Mouse (Mus musculus): ENCODE data around the gene Pgghg. TPM values are rescaled to one million over a fixed set of nuclear protein-coding genes. Genes with fewer than 3 reads are reported as not detected.
A peak's percentile ranks its signal among the peaks of the same experiment; 100 is the strongest.

The Pgghg gene
- polyA plus RNA-seq, 1 experiment from 2014 or later: 6.3 TPM

DNA sequence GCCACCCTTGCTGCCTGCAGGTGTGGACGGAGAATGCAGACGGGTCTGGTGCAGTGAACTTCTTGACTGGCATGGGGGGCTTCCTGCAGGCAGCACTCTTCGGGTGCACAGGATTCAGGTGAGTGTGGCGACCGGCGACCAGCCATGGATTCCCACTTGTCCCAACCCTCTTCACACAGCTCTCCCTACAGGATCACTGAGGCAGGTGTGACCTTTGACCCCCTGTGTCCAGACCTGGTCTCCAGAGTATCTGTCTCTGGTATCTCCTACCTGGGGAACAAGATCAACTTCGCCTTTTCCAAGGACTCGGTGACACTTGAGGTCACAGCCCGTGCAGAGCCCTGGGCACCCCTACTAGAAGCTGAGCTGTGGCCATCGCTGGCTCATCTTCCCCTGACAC is 5.1 kb downstream of the Pgghg start:
- H3K27me3 ChIP-seq (ENCODE audit: insufficient read depth, low read length): no peaks in the 10 kb centered on the region
- H3K4me3 ChIP-seq (ENCODE audit: low read depth, low read length): no peak overlapping the region
- DNase-seq (no peak), ATAC-seq (no peak)
- no peak overlapping the region for H3K4me2 ChIP-seq (ENCODE audit: low read depth, low read length)
- no peak for TF ChIP-seq EP300 (IDR thresholded peaks at IDR 0.05; ENCODE audit: low read depth)
- no peak for TF ChIP-seq CTCF (IDR thresholded peaks at IDR 0.05; ENCODE audit: low read depth)
- no peaks in the 10 kb centered on the region for H3K9me3 ChIP-seq (ENCODE audit: low read length)
- 75% methylated on average over 10 of the region's 10 CpGs for WGBS (ENCODE audit: insufficient replicate concordance)
- H3K9ac ChIP-seq (replicated peaks): no peak overlapping the region
- H3K27ac ChIP-seq (ENCODE audit: low read depth): peak overlapping the region; percentile 46; the same call in 1 of the 2 replicates
- peaks cover 26% of the 10 kb centered on the region for H3K4me1 ChIP-seq (ENCODE audit: insufficient read depth)
- H3K36me3 ChIP-seq (replicated peaks; ENCODE audit: insufficient read depth, low read length): peaks cover 38% of the 10 kb centered on the region

DNA sequence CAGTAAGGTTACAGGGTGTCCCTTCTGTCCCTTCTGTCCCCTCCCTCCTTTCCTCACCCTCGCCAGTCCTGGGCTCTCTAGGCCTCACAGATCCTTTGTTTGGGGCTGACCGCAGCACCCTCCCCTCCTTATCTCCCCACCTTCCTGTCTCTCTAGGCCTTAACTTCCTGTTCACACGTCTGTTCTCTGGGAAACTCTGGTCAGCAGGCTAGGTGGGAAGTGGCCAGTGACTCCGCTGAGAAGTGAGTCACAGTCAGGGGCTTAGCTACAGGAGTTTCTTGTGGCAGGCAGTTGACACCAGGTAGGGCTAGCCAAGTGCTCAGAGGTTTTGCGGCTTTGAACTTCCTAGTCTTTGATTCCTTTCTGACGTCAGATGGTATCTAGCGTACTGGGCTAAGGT is 5.8 kb downstream of the Pgghg start:
- Histone ChIP-seq H3K27ac (ENCODE audit: low read depth) (peak overlapping the region; percentile 75), H3K9me3 (ENCODE audit: low read length) (no peaks in the 10 kb centered on the region), H3K4me3 (ENCODE audit: low read depth, low read length) (no peak overlapping the region), H3K36me3 (replicated peaks; ENCODE audit: insufficient read depth, low read length) (peaks cover 42% of the 10 kb centered on the region), H3K4me2 (ENCODE audit: low read depth, low read length) (no peak overlapping the region), H3K27me3 (ENCODE audit: insufficient read depth, low read length) (no peaks in the 10 kb centered on the region), H3K9ac (replicated peaks) (no peak overlapping the region), H3K4me1 (ENCODE audit: insufficient read depth) (peaks cover 26% of the 10 kb centered on the region)
- 27% methylated on average over 7 of the region's 7 CpGs for WGBS (ENCODE audit: insufficient replicate concordance)
- DNase-seq (no peak), ATAC-seq (peak; percentile 34)
- no peak for TF ChIP-seq CTCF (IDR thresholded peaks at IDR 0.05; ENCODE audit: low read depth)
- peak; percentile 48; the same call in 1 of the 2 replicates for TF ChIP-seq EP300 (IDR thresholded peaks at IDR 0.05; ENCODE audit: low read depth)

DNA sequence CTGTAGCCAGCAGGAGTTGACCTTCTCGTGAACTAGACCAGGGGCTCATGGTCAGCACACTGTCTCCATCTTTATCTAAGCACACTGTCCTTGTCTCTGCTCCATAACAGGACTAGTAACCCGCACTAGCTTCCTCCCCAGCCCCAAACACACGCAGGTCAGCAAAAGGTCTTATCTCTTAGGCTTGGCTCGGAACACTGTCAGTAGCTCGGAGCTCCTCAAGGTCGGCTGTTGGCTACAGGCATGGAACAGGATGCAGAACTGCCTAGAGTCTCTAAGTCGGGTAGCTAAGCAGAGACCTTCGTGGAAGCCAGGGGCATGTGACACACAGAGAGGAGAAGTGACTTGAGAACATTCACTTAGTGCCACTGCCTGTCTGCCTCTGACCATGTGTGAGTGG is 7.0 kb downstream of the Pgghg start:
- no peaks in the 10 kb centered on the region for H3K27me3 ChIP-seq (ENCODE audit: insufficient read depth, low read length)
- peaks cover 22% of the 10 kb centered on the region for H3K4me1 ChIP-seq (ENCODE audit: insufficient read depth)
- no peaks in the 10 kb centered on the region for H3K9me3 ChIP-seq (ENCODE audit: low read length)
- peak overlapping the region; percentile 75; the same call in 1 of the 2 replicates for H3K27ac ChIP-seq (ENCODE audit: low read depth)
- 44% methylated on average over 8 of the region's 8 CpGs for WGBS (ENCODE audit: insufficient replicate concordance)
- H3K4me2 ChIP-seq (ENCODE audit: low read depth, low read length): no peak overlapping the region
- DNase-seq: no peak
- peaks cover 42% of the 10 kb centered on the region for H3K36me3 ChIP-seq (replicated peaks; ENCODE audit: insufficient read depth, low read length)
- no peak overlapping the region for H3K9ac ChIP-seq (replicated peaks)
- TF ChIP-seq EP300 (IDR thresholded peaks at IDR 0.05; ENCODE audit: low read depth): peak; percentile 42; the same call in 1 of the 2 replicates
- TF ChIP-seq CTCF (IDR thresholded peaks at IDR 0.05; ENCODE audit: low read depth): no peak
- H3K4me3 ChIP-seq (ENCODE audit: low read depth, low read length): no peak overlapping the region
- peak; percentile 41 for ATAC-seq

DNA sequence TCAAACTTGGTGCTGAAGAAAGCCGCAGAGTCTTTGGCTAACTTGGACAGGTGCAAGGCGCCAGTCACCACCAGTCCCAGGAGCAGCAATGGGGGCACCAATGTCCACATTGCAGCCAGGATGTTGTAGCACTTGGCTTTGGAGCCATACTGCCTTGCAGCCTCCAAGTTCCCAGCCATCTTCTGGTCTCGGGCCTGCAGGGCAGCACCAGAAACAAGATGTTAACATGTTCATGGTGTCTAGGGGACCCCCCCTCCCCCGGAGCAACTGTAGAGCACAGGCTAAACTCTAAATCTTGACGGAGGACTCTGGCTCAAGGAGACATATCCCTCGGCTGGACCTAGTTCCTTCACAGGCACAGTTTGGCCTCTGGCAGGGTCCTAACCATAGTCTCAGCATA is 8.1 kb downstream of the Pgghg start:
- TF ChIP-seq CTCF (IDR thresholded peaks at IDR 0.05; ENCODE audit: low read depth) (no peak), EP300 (IDR thresholded peaks at IDR 0.05; ENCODE audit: low read depth) (no peak)
- ATAC-seq (no peak), DNase-seq (no peak)
- Histone ChIP-seq H3K9me3 (ENCODE audit: low read length) (no peaks in the 10 kb centered on the region), H3K4me2 (ENCODE audit: low read depth, low read length) (no peak overlapping the region), H3K27me3 (ENCODE audit: insufficient read depth, low read length) (no peaks in the 10 kb centered on the region), H3K27ac (ENCODE audit: low read depth) (peak overlapping the region; percentile 62), H3K36me3 (replicated peaks; ENCODE audit: insufficient read depth, low read length) (peaks cover 42% of the 10 kb centered on the region), H3K4me1 (ENCODE audit: insufficient read depth) (peaks cover 26% of the 10 kb centered on the region), H3K4me3 (ENCODE audit: low read depth, low read length) (no peak overlapping the region), H3K9ac (replicated peaks) (no peak overlapping the region)
- 79% methylated on average over 6 of the region's 6 CpGs for WGBS (ENCODE audit: insufficient replicate concordance)

DNA sequence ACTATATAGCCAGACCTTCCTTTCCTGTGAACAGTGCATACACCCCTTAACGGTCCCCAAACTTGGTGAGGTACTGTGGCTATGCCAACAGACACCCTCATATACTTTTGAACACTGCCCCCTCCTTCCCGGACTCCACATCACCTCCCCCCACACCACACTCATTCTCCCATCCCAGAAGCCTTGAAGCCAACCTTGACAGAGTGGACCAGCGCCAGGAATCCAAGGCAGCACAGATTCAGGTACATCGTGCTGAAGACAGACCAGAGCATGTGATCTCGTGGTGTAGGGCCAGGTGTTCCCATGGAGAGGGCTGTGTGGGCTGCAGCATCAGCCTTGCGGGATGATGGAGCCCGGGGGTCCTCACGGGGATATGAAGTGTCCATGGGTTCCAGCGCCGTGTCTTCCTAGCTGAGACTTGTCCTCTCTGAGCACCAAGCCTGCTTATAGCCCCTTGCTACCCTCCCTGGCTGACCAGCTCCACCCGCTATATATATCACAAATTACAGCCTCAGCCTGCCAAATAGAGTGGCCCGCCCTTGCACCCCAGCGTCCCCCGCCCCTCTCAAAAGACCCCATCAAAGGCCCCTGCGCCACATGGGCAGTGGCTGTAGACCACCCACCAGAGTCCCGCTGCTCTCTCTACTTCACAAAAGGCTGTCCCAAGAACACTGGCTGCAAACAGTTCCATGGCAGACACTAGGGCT is 8.8 kb downstream of the Pgghg start, which contains the start of gene Ifitm5:
Gene Ifitm5, minus strand, starts transcription at position 468 of the 707 bp plus-strand sequence.
- Histone ChIP-seq H3K36me3 (replicated peaks; ENCODE audit: insufficient read depth, low read length) (peaks cover 41% of the 10 kb centered on the region), H3K9me3 (ENCODE audit: low read length) (no peaks in the 10 kb centered on the region), H3K4me2 (ENCODE audit: low read depth, low read length) (no peak within 1 kb of the TSS), H3K4me1 (ENCODE audit: insufficient read depth) (peaks cover 29% of the 10 kb centered on the region), H3K27me3 (ENCODE audit: insufficient read depth, low read length) (no peaks in the 10 kb centered on the region), H3K9ac (replicated peaks) (0 out of 2 replicates have a peak within 1 kb of the TSS, but pooled peaks have one; percentile 7), H3K4me3 (ENCODE audit: low read depth, low read length) (no peak within 1 kb of the TSS), H3K27ac (ENCODE audit: low read depth) (peak within 1 kb of the TSS; percentile 67)
- DNase-seq (no peak), ATAC-seq (no peak)
- TF ChIP-seq EP300 (IDR thresholded peaks at IDR 0.05; ENCODE audit: low read depth): no peak
- TF ChIP-seq CTCF (IDR thresholded peaks at IDR 0.05; ENCODE audit: low read depth): no peak
- 83% methylated on average over 16 of the region's 16 CpGs for WGBS (ENCODE audit: insufficient replicate concordance)

DNA sequence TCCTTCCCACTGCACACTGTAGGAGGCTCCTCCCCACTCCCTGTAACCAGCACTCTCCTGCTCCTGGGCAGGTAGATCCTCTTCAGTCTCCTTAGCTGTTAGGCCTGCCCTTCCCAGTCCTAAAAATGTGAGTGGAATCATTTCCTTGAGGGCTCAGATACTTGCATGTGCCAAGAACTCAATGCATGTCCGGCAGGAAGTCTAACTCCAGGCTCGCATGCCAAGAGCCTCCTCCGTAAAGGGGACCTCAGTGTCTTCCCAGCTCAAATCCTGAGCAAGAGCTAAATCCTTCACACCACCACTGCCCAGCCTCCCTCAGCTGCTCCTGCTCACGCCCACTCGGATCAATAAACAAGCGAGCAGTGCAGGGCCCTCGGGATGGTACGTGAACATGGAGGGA is 9.9 kb downstream of the Pgghg start:
- 63% methylated on average over 8 of the region's 8 CpGs for WGBS (ENCODE audit: insufficient replicate concordance)
- Histone ChIP-seq H3K4me1 (ENCODE audit: insufficient read depth) (peaks cover 31% of the 10 kb centered on the region), H3K4me2 (ENCODE audit: low read depth, low read length) (no peak overlapping the region), H3K36me3 (replicated peaks; ENCODE audit: insufficient read depth, low read length) (peaks cover 30% of the 10 kb centered on the region), H3K27ac (ENCODE audit: low read depth) (peak overlapping the region; percentile 67), H3K4me3 (ENCODE audit: low read depth, low read length) (no peak overlapping the region), H3K9me3 (ENCODE audit: low read length) (no peaks in the 10 kb centered on the region), H3K27me3 (ENCODE audit: insufficient read depth, low read length) (no peaks in the 10 kb centered on the region), H3K9ac (replicated peaks) (0 out of 2 replicates have a peak overlapping the region, but pooled peaks have one; percentile 7)
- ATAC-seq: no peak
- no peak for TF ChIP-seq EP300 (IDR thresholded peaks at IDR 0.05; ENCODE audit: low read depth)
- no peak for TF ChIP-seq CTCF (IDR thresholded peaks at IDR 0.05; ENCODE audit: low read depth)
- no peak for DNase-seq

Measured in liver, postnatal 0 days (tissue).